Mouse (Mus musculus) heart, postnatal 25 days (tissue): ENCODE results near the gene Rapgef2. TPM values are rescaled to one million over a fixed set of nuclear protein-coding genes. Genes with fewer than 3 reads are reported as not detected.

ENCODE experiments used
- DNase-seq: peaks from one replicate; pipeline ENCODE4 v3.0.0; 2022; ENCODE audit warnings: low spot score
- intact Hi-C: fragments of 180-260 bp; cut with DNase I; formaldehyde crosslinking; loops from one replicate; pipeline ENCODE4 v1.15.1; 2025
- total RNA-seq, 2 experiments: library from RNA; stranded (reverse); gene quantifications; 2 replicates each; pipeline ENCODE4 v1.2.3; 2021

Gene Rapgef2
- total RNA-seq, 2 experiments from 2014 or later, result 25.7 to 36.5 TPM

DNA sequence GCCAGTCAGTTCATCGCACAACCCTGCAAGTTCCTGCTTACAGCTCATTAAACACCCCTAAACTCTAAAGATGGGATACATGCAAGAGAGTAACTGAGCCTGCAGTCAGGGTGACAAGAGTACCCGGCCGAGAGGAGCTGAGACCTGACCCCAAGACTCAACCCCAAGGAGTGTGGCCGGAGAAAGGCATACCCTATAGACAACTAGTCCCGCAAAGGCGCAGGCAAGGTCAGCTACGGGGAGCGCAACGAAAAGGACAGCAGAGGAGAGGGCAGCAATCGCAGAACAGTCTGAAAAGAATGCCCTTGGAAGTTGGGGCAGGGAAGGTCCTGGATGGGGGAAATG is 314 bp downstream of the Rapgef2 start:
- intact Hi-C loops, result loop anchor here (1.0 to 5.0 kb wide), 2 partner anchors 64 to 301 kb away; no protein-coding TSS in a partner anchor
- DNase-seq, result peak; percentile 6

DNA sequence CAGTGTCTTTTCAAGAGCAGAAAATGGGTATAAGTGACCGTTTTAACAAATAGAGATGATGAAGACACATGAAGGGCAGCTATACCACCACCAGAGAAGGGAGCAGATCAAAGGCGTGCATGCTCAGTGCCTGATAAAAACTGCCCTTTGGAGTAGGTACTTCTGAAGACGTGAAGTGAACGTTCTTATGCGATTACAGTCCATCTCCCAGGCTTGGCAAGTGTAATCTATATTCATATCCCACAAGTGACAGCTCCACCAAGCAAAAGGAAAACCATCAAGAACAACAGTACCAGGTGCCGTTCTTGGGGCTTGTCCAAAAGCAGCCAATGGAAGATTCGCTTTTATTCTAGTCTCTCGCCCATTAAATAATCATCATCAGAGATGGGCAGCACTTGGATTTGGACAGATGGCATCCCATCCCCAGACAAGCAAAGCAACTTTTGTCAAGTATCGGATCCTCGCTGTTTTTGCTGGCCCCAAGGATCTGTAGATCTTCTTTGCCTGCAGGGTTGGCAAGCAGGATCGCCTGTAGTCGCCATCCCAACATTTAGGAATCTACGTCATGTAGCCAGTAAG is 1.1 kb downstream of the Rapgef2 start:
- intact Hi-C loops, result loop anchor here (2.0 to 5.0 kb wide), 2 partner anchors 26 to 302 kb away; no protein-coding TSS in a partner anchor
- no peak for DNase-seq

DNA sequence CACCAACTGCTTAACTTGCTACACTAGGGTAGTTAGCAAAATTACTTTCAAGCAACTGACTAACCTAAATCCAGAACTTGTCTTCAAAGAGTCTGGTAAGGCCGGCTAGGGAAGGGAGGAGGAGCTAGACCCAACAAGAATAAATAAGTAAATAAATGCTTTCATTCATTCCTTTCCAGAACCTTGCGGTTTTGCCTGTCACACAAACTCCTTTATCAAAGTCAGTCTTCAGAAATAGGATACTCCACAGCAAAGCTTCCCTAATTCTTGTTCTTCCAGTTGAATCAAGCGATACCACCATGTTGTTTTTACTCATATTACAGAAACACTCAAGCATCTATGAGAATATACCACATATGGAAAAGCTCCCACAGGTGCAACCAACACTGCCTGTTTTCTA is 2.3 kb downstream of the Rapgef2 start:
- DNase-seq, result no peak
- intact Hi-C loops, result loop anchor here (2.0 kb wide), 1 partner anchor 25 kb away; no protein-coding TSS in a partner anchor

DNA sequence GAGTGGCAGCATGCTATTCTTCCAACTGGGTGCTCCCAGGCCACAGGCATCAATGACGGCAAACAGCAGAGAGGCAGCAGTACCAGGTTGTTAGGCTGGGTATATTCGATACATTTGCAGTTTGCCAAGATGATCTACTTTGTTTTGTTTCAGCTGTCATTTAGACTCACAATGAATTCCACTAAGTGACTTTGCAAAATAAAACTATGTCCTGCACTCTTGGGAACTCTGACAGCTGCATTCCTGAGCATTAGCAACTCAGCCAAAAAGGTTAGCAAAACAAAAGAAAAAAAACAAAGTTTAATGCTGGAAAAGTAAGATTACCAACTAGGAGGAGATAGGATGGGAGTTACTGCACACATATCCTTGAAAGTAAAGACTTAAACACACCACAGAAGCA is 3.3 kb downstream of the Rapgef2 start:
- DNase-seq, result no peak

DNA sequence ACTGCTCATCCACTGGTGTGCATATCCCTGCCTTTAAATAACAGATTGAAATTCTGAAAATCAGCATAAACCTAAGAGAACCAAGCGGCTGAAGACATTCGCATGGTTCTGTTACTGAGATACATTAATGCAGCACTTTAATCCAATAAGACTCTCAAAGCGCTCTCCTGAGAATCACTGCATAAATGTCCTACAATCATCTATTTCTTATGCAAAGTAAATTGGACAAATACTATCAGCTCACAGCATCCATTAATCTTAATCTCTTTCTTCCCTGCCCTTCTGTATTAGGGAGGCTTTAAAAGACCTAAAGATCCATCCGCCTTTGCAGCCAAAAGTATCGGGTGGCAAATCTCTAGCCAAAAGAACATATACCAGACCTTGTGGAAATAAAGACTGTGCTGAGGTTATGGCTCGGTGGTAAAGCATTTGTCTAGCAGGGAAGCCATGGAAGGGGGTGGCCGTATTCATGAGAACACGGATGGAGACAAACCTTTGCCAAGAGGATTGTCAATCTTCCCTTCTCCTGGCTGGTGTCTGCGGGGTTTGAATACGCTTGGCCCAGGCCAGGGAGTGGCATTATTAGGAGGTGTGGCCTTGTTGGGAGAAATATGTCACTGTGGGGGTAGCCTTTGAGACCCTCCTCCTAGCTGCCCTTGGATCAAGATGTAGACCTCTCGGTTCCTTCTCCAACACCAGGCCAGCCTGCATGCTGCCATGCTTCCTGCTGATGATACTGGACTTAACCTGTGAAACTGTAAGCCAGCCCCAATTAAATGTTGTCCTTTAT is 10.3 kb downstream of the Rapgef2 start:
- intact Hi-C loops, result no loop called here
- DNase-seq, result no peak

More for the DNA sequence above, 3.3 kb downstream of the Rapgef2 start:
- intact Hi-C loops, result no loop called here

DNA sequence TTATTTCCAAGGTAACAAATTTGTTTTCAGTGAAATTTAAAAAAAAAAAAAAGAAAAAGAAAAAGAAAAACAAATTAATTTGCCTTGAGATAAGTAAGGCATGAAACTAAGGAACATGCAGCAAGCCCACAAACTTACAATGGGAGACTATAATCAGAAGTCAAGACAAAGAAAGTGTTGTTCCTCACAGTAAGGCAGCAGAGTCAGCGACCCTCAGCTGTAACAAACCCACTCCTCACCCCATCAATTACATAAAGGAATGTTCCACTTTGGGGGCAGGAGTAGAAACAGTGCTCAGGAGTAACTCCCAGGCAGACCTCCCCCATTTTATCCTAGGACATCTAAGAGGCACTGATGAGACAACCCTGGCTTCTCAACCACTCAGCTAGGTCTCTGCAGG is 13.0 kb downstream of the Rapgef2 start:
- intact Hi-C loops, result no loop called here
- DNase-seq, result no peak

DNA sequence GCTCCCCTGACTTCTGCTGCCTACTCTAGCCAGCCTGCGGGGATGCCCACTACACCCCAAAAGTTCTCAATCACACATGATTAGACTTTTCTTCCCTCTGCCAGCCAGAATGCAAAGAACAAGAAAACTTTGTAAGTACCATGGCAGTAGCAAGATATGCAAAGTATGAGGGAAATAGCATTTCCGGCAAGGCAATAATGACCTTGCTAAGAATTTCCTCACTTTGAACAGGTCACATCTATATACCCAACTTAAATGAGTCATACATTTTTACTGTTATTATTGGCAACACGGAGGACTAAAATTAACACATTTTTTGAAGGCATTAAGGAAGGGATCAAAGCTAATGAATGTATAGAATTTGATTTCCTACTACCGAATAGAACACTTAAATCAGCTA is 13.4 kb downstream of the Rapgef2 start:
- no peak for DNase-seq

DNA sequence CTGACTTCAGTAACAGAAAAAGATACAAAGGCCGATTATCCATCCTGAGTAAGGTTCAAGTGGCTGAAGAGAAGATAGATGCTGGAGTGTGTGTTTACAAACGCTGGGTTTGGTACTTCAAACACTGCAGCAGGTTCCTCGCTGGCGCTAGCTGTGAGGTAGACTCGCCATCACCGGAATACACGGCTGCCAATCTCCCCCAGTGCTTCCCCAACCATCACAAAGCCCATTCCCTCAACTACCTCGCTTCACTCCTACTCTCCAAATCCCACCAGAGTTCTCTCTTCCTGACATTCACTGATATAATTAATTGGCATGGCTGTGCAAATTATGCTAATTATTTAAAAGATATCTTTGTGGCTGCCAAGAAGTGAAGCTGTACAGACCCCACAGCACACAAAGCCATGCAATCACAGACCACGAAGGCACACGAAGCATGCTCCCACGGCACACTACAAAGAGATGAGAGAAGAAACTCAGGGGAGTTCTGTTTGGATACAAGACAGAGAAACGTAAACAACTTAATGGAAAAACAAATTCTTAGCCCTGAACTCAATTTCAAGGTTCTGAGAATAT is 15.2 kb downstream of the Rapgef2 start:
- DNase-seq, result no peak
- intact Hi-C loops, result no loop called here

More for the DNA sequence above, 13.4 kb downstream of the Rapgef2 start:
- intact Hi-C loops, result no loop called here

DNA sequence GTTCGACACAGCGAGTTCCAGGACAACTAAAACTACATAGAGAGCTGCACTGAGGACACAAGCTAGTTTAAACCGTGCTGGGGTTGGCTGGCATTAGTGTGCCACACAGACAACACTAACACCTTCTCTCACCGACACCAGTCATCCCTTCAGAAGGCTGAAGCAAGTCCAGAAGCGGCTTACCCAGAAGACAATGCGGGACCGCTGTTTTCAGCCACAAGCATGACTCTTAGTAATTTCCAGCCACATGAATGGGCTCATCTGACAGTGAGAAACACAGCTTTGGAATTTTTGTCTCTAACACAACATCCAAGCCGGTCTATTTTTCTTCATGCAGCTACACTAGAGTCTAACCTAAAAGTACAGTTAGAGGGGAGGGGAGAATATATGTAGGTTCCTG is 16.4 kb downstream of the Rapgef2 start:
- no peak for DNase-seq
- intact Hi-C loops, result no loop called here

DNA sequence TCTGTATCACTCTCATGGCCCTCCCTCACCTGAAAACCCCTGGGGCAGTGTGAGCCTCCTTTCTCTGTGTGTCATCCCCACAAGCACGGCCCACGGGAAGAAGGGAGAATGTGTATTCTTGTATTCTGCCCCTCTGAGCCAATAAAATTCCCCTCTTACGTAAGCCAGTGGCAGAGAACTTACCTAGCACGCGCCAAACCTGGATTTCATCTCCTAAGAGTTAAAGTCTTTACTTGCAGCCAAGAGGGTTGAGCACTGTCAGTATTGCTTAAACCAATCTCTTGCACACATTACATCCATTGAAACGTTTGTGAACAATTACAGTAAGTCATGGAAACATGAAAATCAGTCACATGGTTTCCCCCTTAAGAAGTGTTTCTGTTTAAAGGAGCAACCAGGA is 19.3 kb downstream of the Rapgef2 start:
- no peak for DNase-seq
- intact Hi-C loops, result no loop called here

DNA sequence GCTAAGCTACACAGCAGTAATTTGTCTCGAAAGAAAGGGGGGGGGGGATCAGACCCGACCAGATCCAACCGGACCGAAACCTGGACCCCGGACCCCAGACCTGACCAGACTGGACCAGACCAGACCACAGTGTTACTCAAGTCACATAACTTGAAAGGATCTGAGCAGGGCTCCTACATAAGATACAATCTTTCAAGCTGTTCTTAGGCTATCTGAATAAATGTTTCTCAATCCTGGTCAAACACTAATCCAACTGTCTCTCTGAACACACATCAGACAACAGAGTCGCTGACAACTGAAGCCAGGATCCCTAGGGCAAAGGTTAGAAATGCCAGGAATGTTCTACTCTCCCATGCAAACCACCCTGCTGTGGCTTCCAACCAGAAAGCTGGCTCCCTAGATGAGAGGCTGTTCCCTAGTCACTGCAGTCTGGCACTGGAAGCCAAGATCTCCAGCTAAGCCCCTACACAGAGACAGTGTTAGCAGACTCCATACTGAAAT is 24.5 kb downstream of the Rapgef2 start:
- intact Hi-C loops, result no loop called here
- no peak for DNase-seq

DNA sequence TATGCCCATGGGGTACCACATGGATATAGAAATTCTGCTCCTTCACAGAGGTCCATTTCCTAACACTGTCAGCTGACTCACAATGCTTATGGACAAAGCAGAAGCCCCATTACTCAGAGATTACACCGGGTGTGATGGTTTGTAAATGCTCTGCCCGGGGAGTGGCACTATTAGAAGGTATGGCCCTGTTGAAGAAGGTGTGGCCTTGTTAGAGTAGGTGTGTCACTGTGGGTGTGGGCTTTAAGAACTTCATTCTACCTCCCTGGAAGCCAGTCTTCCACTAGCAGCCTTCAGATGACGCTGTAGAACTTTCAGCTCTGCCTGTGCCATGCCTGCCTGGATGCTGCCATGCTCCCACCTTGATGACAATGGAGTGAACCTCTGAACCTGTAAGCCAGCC is 32.3 kb downstream of the Rapgef2 start:
- no peak for DNase-seq
- intact Hi-C loops, result no loop called here

DNA sequence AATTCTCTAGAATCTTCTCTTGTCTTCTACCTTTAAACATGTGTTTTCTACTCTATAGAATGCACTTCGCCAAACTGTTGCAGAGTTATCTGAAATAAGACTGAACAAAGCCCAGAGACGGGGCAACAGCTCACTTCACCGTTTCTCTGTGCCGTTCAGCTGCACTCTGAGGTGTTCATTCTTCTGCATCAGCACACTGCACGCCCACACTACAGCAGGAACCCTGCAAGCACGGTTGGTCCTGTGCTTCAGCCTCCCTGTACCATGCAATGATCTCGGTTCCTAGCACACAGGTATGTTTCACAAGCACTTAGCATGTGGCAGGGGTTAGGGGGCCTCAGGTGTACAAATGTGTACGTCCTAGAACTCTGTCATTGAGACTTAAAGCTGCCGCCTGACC is 32.9 kb downstream of the Rapgef2 start:
- DNase-seq, result no peak
- intact Hi-C loops, result no loop called here

DNA sequence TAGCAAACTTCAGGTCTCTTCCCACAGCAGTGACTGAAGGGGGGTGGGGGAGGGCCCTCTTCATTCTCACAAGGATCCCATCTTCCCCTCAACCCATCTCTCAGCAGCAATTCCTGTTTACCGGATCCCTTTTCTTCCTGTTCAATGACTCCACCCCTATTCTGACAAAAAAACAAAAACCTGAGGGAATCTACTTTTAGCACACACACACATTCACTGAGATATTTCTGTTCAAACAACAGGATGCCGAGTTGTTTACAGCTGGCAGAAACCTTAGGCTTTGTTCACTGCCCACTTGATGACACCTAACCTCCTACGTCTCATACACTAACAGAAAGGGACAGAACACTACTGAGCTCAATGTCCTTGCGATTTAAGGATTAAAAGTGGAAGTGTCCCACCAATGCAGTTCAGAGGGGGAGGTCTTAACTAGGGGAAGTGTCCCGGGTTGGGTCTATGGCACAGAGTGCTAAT is 33.4 kb downstream of the Rapgef2 start:
- no peak for DNase-seq
- intact Hi-C loops, result no loop called here

DNA sequence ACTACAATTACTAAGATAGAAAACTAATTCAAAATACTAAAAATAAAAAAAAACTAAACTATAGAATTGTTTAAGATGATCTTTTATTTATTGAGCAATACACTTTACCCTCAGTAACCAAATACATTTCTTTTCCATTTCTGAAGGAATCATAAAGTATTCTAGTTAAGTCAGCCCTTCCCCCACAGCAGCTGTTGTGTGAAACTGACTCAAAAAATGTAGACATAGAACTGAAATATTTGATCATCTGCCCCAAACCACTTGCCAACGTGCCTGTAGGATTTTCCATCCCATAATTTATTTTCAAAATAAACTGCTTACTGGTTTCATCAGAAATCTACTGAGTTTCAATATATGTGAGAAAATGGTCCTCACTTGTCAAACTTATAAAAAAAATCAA is 36.4 kb downstream of the Rapgef2 start:
- DNase-seq, result no peak
- intact Hi-C loops, result no loop called here

DNA sequence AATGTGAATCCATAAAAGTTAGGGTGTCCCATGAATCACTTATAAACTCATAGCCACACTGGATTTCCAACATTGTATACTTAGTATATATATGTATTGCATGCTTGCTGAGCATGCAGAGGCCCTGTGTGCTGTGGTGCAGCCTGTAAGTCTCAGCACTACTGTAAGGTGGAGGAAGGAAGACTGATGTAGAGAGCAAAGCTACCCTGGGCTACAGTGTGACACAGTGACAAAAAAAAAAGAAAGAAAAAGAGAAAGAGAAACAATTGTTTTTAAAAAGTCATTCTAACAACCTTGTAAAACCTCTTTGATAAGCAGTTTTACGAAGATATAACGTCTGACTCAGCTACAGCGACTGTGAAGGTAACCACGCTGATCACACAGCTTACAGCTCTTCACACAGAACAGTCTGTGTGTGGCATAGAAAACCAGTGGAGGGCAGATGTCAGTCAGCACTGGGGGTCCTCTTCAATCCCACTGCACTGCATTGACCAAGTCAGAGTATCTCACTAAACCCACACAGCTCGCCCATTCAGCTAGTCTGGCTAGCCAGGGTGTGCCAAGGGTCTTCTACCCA is 37.6 kb downstream of the Rapgef2 start:
- no peak for DNase-seq
- intact Hi-C loops, result no loop called here

DNA sequence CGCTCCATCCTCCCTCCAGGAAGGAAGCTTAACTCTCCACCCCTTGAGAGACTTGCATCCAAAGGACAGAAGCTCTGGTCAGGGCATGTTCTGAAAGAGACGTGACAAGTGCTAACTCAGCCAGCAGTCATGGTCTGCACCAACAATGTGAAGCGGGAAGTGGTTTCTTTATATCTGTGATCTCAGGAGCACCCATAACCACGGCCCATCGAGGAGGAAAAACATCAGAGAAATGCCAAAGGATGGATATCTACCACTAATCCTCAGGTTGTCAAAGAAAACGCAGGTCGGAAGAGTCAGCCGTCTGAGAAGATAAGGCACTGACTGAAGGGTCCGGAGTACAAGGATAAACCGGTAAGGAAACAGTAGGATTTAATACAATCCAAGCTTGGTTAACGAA is 38.1 kb downstream of the Rapgef2 start:
- DNase-seq, result no peak
- intact Hi-C loops, result no loop called here

DNA sequence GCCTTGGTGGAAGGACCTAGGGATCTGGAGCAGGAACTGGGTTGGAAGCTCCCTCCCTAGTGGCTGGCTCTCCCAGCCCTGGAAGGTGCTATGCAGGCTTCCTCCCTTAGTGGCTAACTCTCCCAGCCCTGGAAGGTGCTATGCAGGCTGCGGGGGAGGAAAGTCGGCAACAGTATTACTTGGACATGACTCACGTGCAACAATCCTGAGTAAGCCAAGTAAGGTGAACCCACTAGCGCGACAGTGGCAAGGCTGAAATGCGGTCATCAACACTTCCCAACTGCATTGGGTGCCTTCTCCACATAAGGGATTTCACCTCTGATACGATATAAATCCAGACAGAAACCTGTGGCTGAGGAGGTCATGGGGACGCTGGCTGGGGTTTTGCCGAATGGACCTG is 42.0 kb downstream of the Rapgef2 start:
- intact Hi-C loops, result no loop called here
- DNase-seq, result no peak

DNA sequence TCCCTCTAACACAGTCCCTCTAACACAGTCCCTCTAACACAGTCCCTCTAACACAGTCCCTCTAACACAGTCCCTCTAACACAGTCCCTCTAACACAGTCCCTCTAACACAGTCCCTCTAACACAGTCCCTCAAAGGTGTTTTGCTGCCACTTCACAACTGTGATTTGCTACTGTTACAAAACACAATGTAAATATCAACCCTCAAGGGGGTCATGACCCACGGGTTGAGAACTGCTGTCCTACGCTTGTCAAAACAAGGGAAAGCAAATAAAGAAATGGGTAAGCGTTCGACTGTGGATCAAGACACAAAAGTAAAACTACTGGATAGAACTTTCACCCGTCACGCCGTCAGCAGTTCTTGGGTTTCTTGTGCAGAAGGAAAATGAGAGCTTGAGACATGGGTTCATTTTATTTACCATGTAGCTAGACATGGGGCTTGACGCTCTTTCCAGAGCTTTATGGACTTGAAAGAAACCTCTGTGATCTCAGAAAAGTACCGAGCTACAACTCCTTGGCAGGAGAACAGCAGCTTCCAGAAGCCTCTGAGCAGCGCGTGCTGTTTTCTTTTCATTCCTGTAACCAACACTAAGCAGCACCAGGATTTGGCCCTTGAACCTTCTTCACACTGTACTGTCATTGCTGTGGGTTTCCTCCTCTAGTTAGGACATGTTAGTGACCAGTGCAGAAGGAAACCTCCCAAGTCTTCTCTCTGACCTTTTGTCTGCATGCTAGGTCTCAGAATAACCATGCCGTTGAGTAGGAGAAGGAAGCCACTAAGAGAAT is 43.2 kb downstream of the Rapgef2 start:
- DNase-seq, result no peak
- intact Hi-C loops, result no loop called here

DNA sequence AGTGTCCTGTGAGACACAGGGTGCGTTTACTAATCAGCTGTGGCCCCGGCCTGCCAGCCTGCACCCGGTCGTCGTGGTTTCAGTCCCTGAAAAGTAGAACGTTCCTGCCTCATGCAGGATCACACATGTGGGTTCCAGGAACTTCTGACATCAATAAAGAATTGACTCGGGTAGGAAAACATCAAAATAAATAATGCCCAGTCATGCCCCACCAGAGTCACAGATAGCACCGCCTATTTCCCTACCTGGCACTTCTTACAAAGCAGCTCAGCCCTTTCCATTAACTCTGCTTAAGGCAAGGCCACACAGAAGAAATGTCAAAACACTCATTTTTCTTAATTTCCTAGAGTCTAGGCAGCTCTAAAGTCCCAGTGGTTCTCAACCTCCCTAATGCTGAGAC is 44.0 kb downstream of the Rapgef2 start:
- DNase-seq, result no peak
- intact Hi-C loops, result no loop called here
